Mouse (Mus musculus): ENCODE measurements around the gene Gm128. TPM values are rescaled to one million over a fixed set of nuclear protein-coding genes. Genes with fewer than 3 reads are reported as not detected.

Gm128 gene
- total and polyA plus RNA-seq, 3 experiments = 0.08 to 0.18 TPM; not detected in 1

- H3K27me3 ChIP-seq (ENCODE audit: control insufficient read depth in 1 of 2, insufficient read depth in 2 of 2, low read length in 2 of 2) = no peaks in the 10 kb centered on the region
- no peak overlapping the region for H3K4me3 ChIP-seq (ENCODE audit: control insufficient read depth in 1 of 2, insufficient read depth in 1 of 2, low read depth in 2 of 2, low read length in 2 of 2)
- no peaks in the 10 kb centered on the region for H3K4me1 ChIP-seq (ENCODE audit: control insufficient read depth in 1 of 2, insufficient read depth in 2 of 2, low read length in 2 of 2)
- no peaks in the 10 kb centered on the region for H3K79me2 ChIP-seq (ENCODE audit: control insufficient read depth, insufficient read depth, low read length, poor library complexity)
- H3K36me3 ChIP-seq (ENCODE audit: control insufficient read depth in 1 of 2, insufficient read depth in 2 of 2, low read length in 2 of 2) = peaks cover 0 to 71% of the 10 kb centered on the region in 2 experiments; a peak in 2 of 4 replicates
- H3K9ac ChIP-seq (ENCODE audit: control insufficient read depth, low read depth, low read length, poor library complexity, severe bottlenecking) = no peak overlapping the region
- DNase-seq (ENCODE audit: low read depth, low spot score) = no peak
- no peak for TF ChIP-seq MAFK (IDR thresholded peaks at IDR 0.05; ENCODE audit: borderline replicate concordance, low read depth, low read length)
- no peak for TF ChIP-seq MYC (IDR thresholded peaks at IDR 0.05; ENCODE audit: low read depth, low read length)
- no peak for TF ChIP-seq TAL1 (IDR thresholded peaks at IDR 0.05; ENCODE audit: low read length)
- TF ChIP-seq MEF2A (IDR thresholded peaks at IDR 0.05; ENCODE audit: extremely low read depth, insufficient replicate concordance, low read depth, low read length, poor library complexity, severe bottlenecking) = no peak
- TF ChIP-seq GATA1 (IDR thresholded peaks at IDR 0.05; ENCODE audit: low read depth, low read length) = no peak
- TF ChIP-seq CTCF (IDR thresholded peaks at IDR 0.05 in 2 of 3, conservative IDR thresholded peaks at IDR 0.05 in 1 of 3; ENCODE audit: control insufficient read depth in 1 of 3, insufficient read depth in 1 of 3, low read depth in 2 of 3, low read length in 3 of 3, poor library complexity in 1 of 3, severe bottlenecking in 1 of 3) = no peak
- TF ChIP-seq TBP (IDR thresholded peaks at IDR 0.05; ENCODE audit: low read depth, low read length) = no peak
- TF ChIP-seq ZC3H11A (IDR thresholded peaks at IDR 0.05; ENCODE audit: low read depth, low read length) = no peak
- no peak for TF ChIP-seq SMC3 (IDR thresholded peaks at IDR 0.05; ENCODE audit: low read depth, low read length)
- TF ChIP-seq SIN3A (IDR thresholded peaks at IDR 0.05; ENCODE audit: low read length) = no peak
- no peak for TF ChIP-seq POLR2A (IDR thresholded peaks at IDR 0.05; ENCODE audit: control insufficient read depth in 1 of 2, insufficient read depth in 1 of 2, low read depth in 1 of 2, low read length in 2 of 2, poor library complexity in 1 of 2)
- no peak for TF ChIP-seq POLR2AphosphoS5 (IDR thresholded peaks at IDR 0.05; ENCODE audit: borderline replicate concordance, low read depth, low read length)
- H3K27ac ChIP-seq (ENCODE audit: control insufficient read depth, low read depth, low read length) = no peak overlapping the region
- H3K9me3 ChIP-seq (replicated peaks; ENCODE audit: insufficient read depth, low read length) = no peaks in the 10 kb centered on the region
Observed at GRCm38 (mm10) chr3:95195772-95196171, 45.6 kb downstream of the Gm128 start.

- TF ChIP-seq TCF12 (IDR thresholded peaks at IDR 0.05; ENCODE audit: low read depth, low read length) (no peak), NELFE (IDR thresholded peaks at IDR 0.05; ENCODE audit: low read depth, low read length) (no peak), ZMIZ1 (IDR thresholded peaks at IDR 0.05; ENCODE audit: low read depth, low read length) (no peak), TAL1 (IDR thresholded peaks at IDR 0.05; ENCODE audit: low read length) (no peak), ZNF384 (IDR thresholded peaks at IDR 0.05; ENCODE audit: low read depth, low read length) (no peak), GABPA (IDR thresholded peaks at IDR 0.05; ENCODE audit: low read depth, low read length) (no peak), RCOR1 (IDR thresholded peaks at IDR 0.05; ENCODE audit: low read depth, low read length) (no peak), MYC (IDR thresholded peaks at IDR 0.05; ENCODE audit: low read depth, low read length) (no peak), NRF1 (IDR thresholded peaks at IDR 0.05; ENCODE audit: insufficient read depth, low read depth, low read length, poor library complexity, severe bottlenecking) (no peak), GATA1 (IDR thresholded peaks at IDR 0.05; ENCODE audit: low read depth, low read length) (no peak), JUND (IDR thresholded peaks at IDR 0.05; ENCODE audit: low read depth, low read length) (no peak), BHLHE40 (IDR thresholded peaks at IDR 0.05; ENCODE audit: borderline replicate concordance, low read depth, low read length) (no peak), MAZ (IDR thresholded peaks at IDR 0.05; ENCODE audit: low read depth, low read length) (no peak), MXI1 (IDR thresholded peaks at IDR 0.05; ENCODE audit: low read depth, low read length) (no peak), ETS1 (IDR thresholded peaks at IDR 0.05; ENCODE audit: low read depth, low read length) (no peak), E2F4 (IDR thresholded peaks at IDR 0.05; ENCODE audit: borderline replicate concordance, low read depth, low read length) (no peak), POLR2A (IDR thresholded peaks at IDR 0.05; ENCODE audit: control insufficient read depth in 1 of 2, insufficient read depth in 1 of 2, low read depth in 1 of 2, low read length in 2 of 2, poor library complexity in 1 of 2) (no peak), POLR2AphosphoS5 (IDR thresholded peaks at IDR 0.05; ENCODE audit: borderline replicate concordance, low read depth, low read length) (no peak), MAX (IDR thresholded peaks at IDR 0.05; ENCODE audit: low read length) (no peak)
- no peaks in the 10 kb centered on the region for H3K4me1 ChIP-seq (ENCODE audit: control insufficient read depth in 1 of 2, insufficient read depth in 2 of 2, low read length in 2 of 2)
- H3K79me2 ChIP-seq (ENCODE audit: control insufficient read depth, insufficient read depth, low read length, poor library complexity) = no peaks in the 10 kb centered on the region
- no peaks in the 10 kb centered on the region for H3K27me3 ChIP-seq (ENCODE audit: control insufficient read depth in 1 of 2, insufficient read depth in 2 of 2, low read length in 2 of 2)
- H3K9me3 ChIP-seq (replicated peaks; ENCODE audit: insufficient read depth, low read length) = no peaks in the 10 kb centered on the region
- no peak for DNase-seq (ENCODE audit: low read depth, low spot score)
- H3K9ac ChIP-seq (ENCODE audit: control insufficient read depth, low read depth, low read length, poor library complexity, severe bottlenecking) = no peak overlapping the region
- H3K36me3 ChIP-seq (ENCODE audit: control insufficient read depth in 1 of 2, insufficient read depth in 2 of 2, low read length in 2 of 2) = peaks cover 0 to 66% of the 10 kb centered on the region in 2 experiments; a peak in 2 of 4 replicates
- no peak overlapping the region for H3K4me3 ChIP-seq (ENCODE audit: control insufficient read depth in 1 of 2, insufficient read depth in 1 of 2, low read depth in 2 of 2, low read length in 2 of 2)
- no peak overlapping the region for H3K27ac ChIP-seq (ENCODE audit: control insufficient read depth, low read depth, low read length)
Observed at GRCm38 (mm10) chr3:95194721-95195135, 46.7 kb downstream of the Gm128 start.
